Mouse (Mus musculus) Muller cell, postnatal 12 days (primary cell): ENCODE data around the gene Rhbdf2.

Experiments
- DNase-seq: peaks from one replicate; pipeline ENCODE4 v3.0.0-alpha.2; 2015; ENCODE audit errors: inconsistent ontology term

Gene Rhbdf2

GRCm38 (mm10) chr11:116589020-116589531 lies 37.7 kb downstream of the Rhbdf2 start:
- DNase-seq: no peak

- no peak for DNase-seq
Measured at GRCm38 (mm10) chr11:116586801-116587631, 39.8 kb downstream of the Rhbdf2 start.

GRCm38 (mm10) chr11:116586310-116586709 lies 40.5 kb downstream of the Rhbdf2 start, which contains the start of gene Aanat:
TSS of gene Aanat (plus strand) at chr11:116586432.
- DNase-seq: no peak

GRCm38 (mm10) chr11:116585682-116586081 lies 41.1 kb downstream of the Rhbdf2 start:
- DNase-seq: no peak

- peak; percentile 90 for DNase-seq
Measured at GRCm38 (mm10) chr11:116581376-116581814, 45.4 kb downstream of the Rhbdf2 start, which contains the start of gene Ube2o. TSS of gene Ube2o (minus strand) at chr11:116581447.

- DNase-seq: peak; percentile 69
Measured at GRCm38 (mm10) chr11:116580711-116581375, 46.0 kb downstream of the Rhbdf2 start.

GRCm38 (mm10) chr11:116580031-116580652 lies 46.7 kb downstream of the Rhbdf2 start:
- DNase-seq: no peak

- DNase-seq: no peak
Measured at GRCm38 (mm10) chr11:116579280-116579679, 47.5 kb downstream of the Rhbdf2 start.

- DNase-seq: no peak
Measured at GRCm38 (mm10) chr11:116575396-116575795, 51.4 kb downstream of the Rhbdf2 start.

GRCm38 (mm10) chr11:116574982-116575381 lies 51.8 kb downstream of the Rhbdf2 start:
- DNase-seq: no peak

GRCm38 (mm10) chr11:116574486-116574885 lies 52.3 kb downstream of the Rhbdf2 start:
- DNase-seq: no peak

- DNase-seq: no peak
Measured at GRCm38 (mm10) chr11:116572756-116573543, 53.9 kb downstream of the Rhbdf2 start.

GRCm38 (mm10) chr11:116571767-116572679 lies 54.8 kb downstream of the Rhbdf2 start:
- DNase-seq: peak; percentile 75

- no peak for DNase-seq
Measured at GRCm38 (mm10) chr11:116570821-116571220, 56.0 kb downstream of the Rhbdf2 start.

GRCm38 (mm10) chr11:116567531-116567930 lies 59.3 kb downstream of the Rhbdf2 start:
- DNase-seq: no peak

GRCm38 (mm10) chr11:116565283-116566041 lies 61.4 kb downstream of the Rhbdf2 start:
- no peak for DNase-seq

GRCm38 (mm10) chr11:116556308-116556707 lies 70.5 kb downstream of the Rhbdf2 start:
- DNase-seq: no peak

GRCm38 (mm10) chr11:116555572-116555971 lies 71.2 kb downstream of the Rhbdf2 start:
- no peak for DNase-seq

- DNase-seq: peak; percentile 37
Measured at GRCm38 (mm10) chr11:116554171-116554878, 72.5 kb downstream of the Rhbdf2 start.
